Mouse (Mus musculus) thymus, adult 2 months (tissue): ENCODE results near the gene Gpr37.

ENCODE experiments used
- CTCF ChIP-seq: fragments of 200-500 bp; IDR thresholded peaks from 2 replicates; pipeline ENCODE4 v1.5.1; 2012; ENCODE audit warnings: mild to moderate bottlenecking, control low read depth, low read length, moderate library complexity, borderline replicate concordance; ENCODE audit not compliant: control insufficient read depth, poor library complexity, insufficient read depth; ENCODE audit errors: extremely low read depth
- POLR2A ChIP-seq: fragments of 200-500 bp; IDR thresholded peaks from 2 replicates; pipeline ENCODE4 v1.6.1; 2012; ENCODE audit warnings: mild to moderate bottlenecking, low read length, control low read depth, moderate library complexity; ENCODE audit not compliant: control insufficient read depth, poor library complexity, insufficient read depth; ENCODE audit errors: extremely low read depth

DNA sequence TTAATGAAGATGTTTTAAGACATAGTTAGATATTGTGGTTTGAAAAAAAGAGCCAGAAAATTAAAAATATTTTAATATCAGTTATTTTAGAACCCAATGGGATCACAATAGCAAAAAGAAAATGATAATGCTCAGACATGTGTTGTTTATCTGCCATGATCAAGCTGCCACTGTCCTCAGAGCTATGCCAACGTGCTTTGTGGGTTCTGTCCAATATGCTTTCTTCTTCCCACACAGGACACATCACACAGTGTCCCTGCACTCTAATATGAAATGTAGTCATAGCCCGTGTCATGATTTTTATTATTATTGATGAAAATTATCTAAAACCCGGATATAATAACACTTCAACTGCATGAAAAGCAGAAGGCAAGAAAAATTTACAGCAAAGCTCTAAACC lies 16.7 kb downstream of the Gpr37 start:
- TF ChIP-seq POLR2A, result no peak
- no peak for TF ChIP-seq CTCF
